Mouse (Mus musculus) thymus, adult 2 months (tissue): Measurements from ENCODE around the gene Plekhj1. TPM values are rescaled to one million over a fixed set of nuclear protein-coding genes. Genes with fewer than 3 reads are reported as not detected.

Source experiments
- DNase-seq: peaks from one replicate; pipeline ENCODE4 v3.0.0; 2021
- H3K27ac ChIP-seq: fragments of 200-500 bp; 2 replicates; pipeline ENCODE4 v1.5.1; 2012; ENCODE audit warnings: low read length, control low read depth; ENCODE audit not compliant: control insufficient read depth, insufficient read depth
- H3K27me3 ChIP-seq: fragments of 200-500 bp; 2 replicates; pipeline ENCODE4 v1.6.1; 2012; ENCODE audit warnings: mild to moderate bottlenecking, low read length, moderate library complexity, mixed read lengths; ENCODE audit not compliant: control insufficient read depth, insufficient read depth
- H3K36me3 ChIP-seq: fragments of 200-500 bp; 2 replicates; pipeline ENCODE4 v1.6.1; 2012; ENCODE audit warnings: mild to moderate bottlenecking, low read length, moderate library complexity; ENCODE audit not compliant: control insufficient read depth, insufficient read depth
- H3K4me1 ChIP-seq: fragments of 200-500 bp; replicated peaks from 2 replicates; pipeline ENCODE4 v1.6.1; 2012; ENCODE audit warnings: low read length; ENCODE audit not compliant: control insufficient read depth, insufficient read depth
- H3K4me3 ChIP-seq: fragments of 200-500 bp; 2 replicates; pipeline ENCODE4 v1.5.1; 2012; ENCODE audit warnings: mild to moderate bottlenecking, low read length, control low read depth, moderate library complexity; ENCODE audit not compliant: control insufficient read depth, insufficient read depth
- CTCF ChIP-seq: fragments of 200-500 bp; IDR thresholded peaks from 2 replicates; pipeline ENCODE4 v1.5.1; 2012; ENCODE audit warnings: mild to moderate bottlenecking, control low read depth, low read length, moderate library complexity, borderline replicate concordance; ENCODE audit not compliant: control insufficient read depth, poor library complexity, insufficient read depth; ENCODE audit errors: extremely low read depth
- POLR2A ChIP-seq: fragments of 200-500 bp; IDR thresholded peaks from 2 replicates; pipeline ENCODE4 v1.6.1; 2012; ENCODE audit warnings: mild to moderate bottlenecking, low read length, control low read depth, moderate library complexity; ENCODE audit not compliant: control insufficient read depth, poor library complexity, insufficient read depth; ENCODE audit errors: extremely low read depth
- WGBS: fragments of 180-500 bp; shearing (Covaris S2); methylation state at CpG from one replicate; pipeline ENCODE4 v1.1.7; 2018; 5-methylcytosine and 5-hydroxymethylcytosine counted together
- polyA plus RNA-seq: library from polyadenylated mRNA; depleted of rRNA; stranded (reverse); fragments of >200 nt; gene quantifications from 2 replicates; pipeline ENCODE4 v1.2.3, GENCODE M21; 2012

Gene Plekhj1
- polyA plus RNA-seq, 1 experiment: 153 TPM

- H3K4me1 ChIP-seq: 0 out of 2 replicates have a peak, but pooled peaks cover 3% of the 10 kb centered on the region
- DNase-seq: no peak
- H3K27ac ChIP-seq: no peak overlapping the region
- TF ChIP-seq CTCF (no peak), POLR2A (no peak)
- no peak overlapping the region for H3K4me3 ChIP-seq
- 71% methylated on average over 5 of the region's 5 CpGs for WGBS
- peaks cover 21% of the 10 kb centered on the region for H3K27me3 ChIP-seq
- H3K36me3 ChIP-seq: no peaks in the 10 kb centered on the region
These were observed 14.1 kb upstream of the Plekhj1 start for GRCm38 (mm10) chr10:80812391-80813041.

DNA sequence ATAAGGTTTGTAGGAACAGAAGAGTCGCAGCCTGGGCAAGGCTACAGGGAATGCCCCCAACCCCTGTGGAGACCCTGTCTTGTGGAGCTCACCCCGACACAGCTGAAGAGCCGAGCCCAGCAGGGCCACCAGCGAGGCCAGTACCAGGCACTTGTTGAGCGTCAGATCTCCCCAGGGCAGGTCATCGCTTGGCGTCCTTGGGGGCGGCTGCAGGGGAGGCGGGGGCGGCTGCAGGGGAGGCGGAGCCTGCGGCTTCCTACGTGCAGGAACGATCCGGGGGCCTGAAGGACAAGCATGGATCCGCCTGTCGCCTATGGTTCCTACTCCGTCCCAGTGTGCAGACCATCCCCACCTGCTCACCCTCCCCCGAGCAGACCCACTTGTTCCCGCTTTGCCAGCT lies 11.7 kb upstream of the Plekhj1 start:
- Histone ChIP-seq H3K36me3 (no peaks in the 10 kb centered on the region), H3K27ac (no peak overlapping the region), H3K27me3 (peaks cover 21% of the 10 kb centered on the region), H3K4me3 (no peak overlapping the region), H3K4me1 (peaks cover 16% of the 10 kb centered on the region)
- TF ChIP-seq CTCF (no peak), POLR2A (no peak)
- 41% methylated on average over 20 of the region's 20 CpGs for WGBS
- DNase-seq: no peak

GRCm38 (mm10) chr10:80808985-80809632 lies 10.7 kb upstream of the Plekhj1 start:
- H3K4me1 ChIP-seq: peaks cover 16% of the 10 kb centered on the region
- no peak for DNase-seq
- 18% methylated on average over 18 of the region's 18 CpGs for WGBS
- peaks cover 21% of the 10 kb centered on the region for H3K27me3 ChIP-seq
- no peak overlapping the region for H3K4me3 ChIP-seq
- peaks cover 1% of the 10 kb centered on the region; the same call in 1 of the 2 replicates for H3K36me3 ChIP-seq
- no peak overlapping the region for H3K27ac ChIP-seq
- TF ChIP-seq POLR2A (no peak), CTCF (no peak)

DNA sequence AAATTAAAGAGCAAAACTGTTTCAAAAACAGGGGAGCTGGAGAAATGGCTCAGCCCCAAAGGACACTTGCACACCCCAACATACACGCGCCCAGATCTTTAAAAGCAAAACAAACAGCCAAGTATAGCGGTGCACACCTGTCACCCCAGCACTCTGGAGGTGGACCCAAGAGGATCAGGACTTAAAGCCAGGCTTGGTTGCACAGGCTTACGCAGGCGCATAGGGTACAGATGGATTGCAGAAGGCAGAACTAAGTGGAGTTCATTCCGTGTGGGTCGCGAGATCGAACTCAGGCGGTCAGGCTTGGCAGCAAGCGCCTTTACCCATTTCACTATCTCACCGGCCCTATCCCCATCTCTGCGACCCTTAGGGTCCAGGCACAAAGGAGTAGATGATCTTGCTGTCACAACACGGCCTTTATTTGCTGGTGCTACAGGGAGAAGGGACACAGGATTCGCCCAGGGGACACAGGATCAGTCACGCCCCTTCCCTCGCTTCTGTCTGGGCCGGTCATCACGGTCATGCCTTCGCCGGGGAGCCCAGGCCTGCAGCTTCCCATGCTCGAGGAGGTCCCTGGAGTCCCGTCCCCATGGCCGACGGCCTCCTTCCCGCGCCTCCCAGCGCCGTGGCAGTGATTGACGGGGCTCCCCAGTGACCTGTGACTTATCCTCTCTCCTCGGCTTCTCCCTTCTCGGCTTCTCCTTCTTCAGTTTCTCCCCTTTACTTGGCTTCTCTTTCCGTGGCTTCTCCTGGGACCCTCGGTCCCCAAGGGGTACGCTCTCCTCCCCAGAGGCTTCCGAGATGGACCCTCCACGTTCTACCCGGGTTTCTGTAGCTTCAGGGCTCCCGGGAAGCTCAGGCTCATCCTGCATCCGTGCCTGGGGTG lies 9.9 kb upstream of the Plekhj1 start:
- H3K4me3 ChIP-seq: no peak overlapping the region
- H3K36me3 ChIP-seq: peaks cover 9% of the 10 kb centered on the region
- H3K4me1 ChIP-seq: peaks cover 16% of the 10 kb centered on the region
- H3K27me3 ChIP-seq: peaks cover 21% of the 10 kb centered on the region
- DNase-seq: no peak
- WGBS: 37% methylated on average over 40 of the region's 40 CpGs
- H3K27ac ChIP-seq: no peak overlapping the region
- TF ChIP-seq POLR2A (no peak), CTCF (no peak)

GRCm38 (mm10) chr10:80807057-80807627 lies 8.7 kb upstream of the Plekhj1 start:
- DNase-seq: no peak

DNA sequence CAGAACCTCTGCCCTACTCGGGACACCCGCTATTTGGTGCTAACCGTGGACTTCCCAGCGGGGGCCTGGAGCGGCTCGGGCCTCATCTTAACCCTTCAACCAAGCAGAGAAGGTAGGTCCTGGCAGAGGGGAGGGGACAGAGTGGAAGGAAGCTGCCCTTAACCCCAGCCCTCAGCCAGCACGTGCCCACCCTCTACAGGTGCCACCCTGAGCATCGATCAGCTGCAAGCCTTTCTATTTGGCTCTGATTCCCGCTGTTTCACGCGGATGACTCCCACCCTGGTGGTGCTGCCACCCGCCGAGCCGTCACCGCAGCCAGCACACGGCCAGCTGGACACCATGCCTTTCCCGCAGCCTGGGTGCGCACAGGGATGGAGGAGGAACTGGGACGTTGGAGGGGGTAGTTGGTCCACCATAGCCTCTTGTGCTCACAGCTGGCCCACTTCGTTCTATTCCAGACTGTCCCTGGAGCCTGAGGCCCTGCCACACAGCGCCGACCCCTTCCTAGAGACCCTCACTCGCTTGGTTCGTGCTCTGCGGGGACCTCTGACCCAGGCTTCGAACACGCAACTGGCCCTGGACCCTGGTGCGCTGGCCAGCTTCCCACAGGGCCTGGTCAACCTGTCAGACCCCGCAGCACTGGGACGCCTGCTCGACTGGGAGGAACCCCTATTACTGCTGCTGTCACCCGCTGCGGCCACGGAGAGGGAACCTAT lies 8.1 kb upstream of the Plekhj1 start:
- peaks cover 16% of the 10 kb centered on the region for H3K4me1 ChIP-seq
- H3K4me3 ChIP-seq: peak overlapping the region; percentile 26
- H3K27ac ChIP-seq: no peak overlapping the region
- TF ChIP-seq CTCF (no peak), POLR2A (no peak)
- 74% methylated on average over 34 of the region's 34 CpGs for WGBS
- peaks cover 21% of the 10 kb centered on the region for H3K27me3 ChIP-seq
- peaks cover 19% of the 10 kb centered on the region for H3K36me3 ChIP-seq
- DNase-seq: no peak

More at GRCm38 (mm10) chr10:80807057-80807627, 8.7 kb upstream of the Plekhj1 start:
- TF ChIP-seq POLR2A (no peak), CTCF (no peak)
- Histone ChIP-seq H3K27me3 (peaks cover 21% of the 10 kb centered on the region), H3K4me3 (peak overlapping the region; percentile 26), H3K27ac (no peak overlapping the region), H3K4me1 (peaks cover 16% of the 10 kb centered on the region), H3K36me3 (peaks cover 19% of the 10 kb centered on the region)
- 1% methylated on average over 58 of the region's 58 CpGs for WGBS
